Mouse (Mus musculus) kidney, postnatal 0 days (tissue): Measurements from ENCODE around the gene Il13. TPM values are rescaled to one million over a fixed set of nuclear protein-coding genes. Genes with fewer than 3 reads are reported as not detected.

Experiments
- ATAC-seq: fragments of 200-750 bp; cut with Nextera tagmentation; replicated peaks from 2 replicates; pipeline ENCODE4 v1.8.0; 2017; ENCODE audit warnings: low read depth, moderate number of reproducible peaks, moderate TSS enrichment, moderate library complexity; ENCODE audit not compliant: low FRiP score
- DNase-seq: peaks from one replicate; pipeline ENCODE4 v3.0.0-alpha.2; 2016; ENCODE audit warnings: low spot score
- H3K27ac ChIP-seq: fragments of 300-500 bp; sonication (generic); 2 replicates; pipeline ENCODE4 v1.5.1; 2014; ENCODE audit warnings: mild to moderate bottlenecking
- H3K27me3 ChIP-seq: fragments of 300-500 bp; sonication (generic); 2 replicates; pipeline ENCODE4 v1.6.1; 2014; ENCODE audit warnings: low read length, mixed read lengths; ENCODE audit not compliant: insufficient read depth
- H3K36me3 ChIP-seq: fragments of 300-500 bp; sonication (generic); 2 replicates; pipeline ENCODE4 v1.6.1; 2014; ENCODE audit warnings: low read length, mixed read lengths; ENCODE audit not compliant: insufficient read depth
- H3K4me1 ChIP-seq: fragments of 300-500 bp; sonication (generic); replicated peaks from 2 replicates; pipeline ENCODE4 v1.6.1; 2014; ENCODE audit warnings: antibody characterized with exemption, low read length, mixed read lengths; ENCODE audit not compliant: insufficient read depth
- H3K4me2 ChIP-seq: fragments of 300-500 bp; sonication (generic); 2 replicates; pipeline ENCODE4 v1.6.1; 2014; ENCODE audit warnings: mild to moderate bottlenecking, low read length, moderate library complexity, mixed read lengths
- H3K4me3 ChIP-seq: fragments of 300-500 bp; sonication (generic); replicated peaks from 2 replicates; pipeline ENCODE4 v1.5.1; 2014; ENCODE audit warnings: low read depth, low read length
- H3K9ac ChIP-seq: fragments of 300-500 bp; sonication (generic); 2 replicates; pipeline ENCODE4 v1.6.1; 2014; ENCODE audit warnings: low read depth, low read length
- H3K9me3 ChIP-seq: fragments of 300-500 bp; sonication (generic); replicated peaks from 2 replicates; pipeline ENCODE4 v1.6.1; 2016; ENCODE audit warnings: low read length, inconsistent platforms, mixed read lengths
- CTCF ChIP-seq: IDR thresholded peaks from 2 replicates; pipeline ENCODE4 v1.5.1; 2016; ENCODE audit warnings: antibody characterized with exemption, low read depth, mild to moderate bottlenecking, moderate library complexity
- WGBS: fragments of 180-500 bp; shearing (Covaris S2); extraction: QIAGEN DNeasy Blood & Tissue Kit; methylation state at CpG from one replicate; pipeline ENCODE4 v1.1.7; 2014; 5-methylcytosine and 5-hydroxymethylcytosine counted together
- polyA plus RNA-seq: library from polyadenylated mRNA; unstranded; fragments of >200 nt; fragmentation: Nextera tagmentation; extraction: Ambion mirVana; gene quantifications from 2 replicates; pipeline ENCODE4 v1.2.1, GENCODE M21; 2015

Il13 gene
- polyA plus RNA-seq, 1 experiment from 2014 or later = not detected

DNA sequence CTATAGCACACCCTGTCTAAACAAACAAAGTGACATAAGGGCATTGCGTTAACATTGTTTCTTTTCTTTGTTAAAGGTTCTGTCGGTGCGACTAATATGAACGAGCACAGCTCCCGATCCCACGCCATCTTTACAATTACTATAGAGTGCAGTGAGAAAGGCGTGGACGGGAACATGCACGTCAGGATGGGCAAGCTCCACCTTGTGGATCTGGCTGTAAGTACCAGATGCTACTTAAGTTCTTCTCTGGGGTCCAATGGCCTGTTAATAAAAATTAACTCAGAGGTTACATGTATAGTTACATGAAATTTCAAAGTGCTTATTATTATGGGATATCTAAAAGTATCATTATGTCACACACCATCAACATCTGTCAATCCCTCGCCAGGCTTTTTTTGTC lies 51.4 kb downstream of the Il13 start:
- H3K9me3 ChIP-seq = no peaks in the 10 kb centered on the region
- H3K27ac ChIP-seq = no peak overlapping the region
- 80% methylated on average over 10 of the region's 10 CpGs for WGBS
- no peak overlapping the region for H3K9ac ChIP-seq
- DNase-seq = peak; percentile 17
- H3K4me1 ChIP-seq = no peaks in the 10 kb centered on the region
- H3K27me3 ChIP-seq = no peaks in the 10 kb centered on the region
- peak; percentile 37; the same call in 1 of the 2 replicates for TF ChIP-seq CTCF
- H3K4me2 ChIP-seq = no peak overlapping the region
- no peak for ATAC-seq
- H3K4me3 ChIP-seq = no peak overlapping the region
- H3K36me3 ChIP-seq = peaks cover 32% of the 10 kb centered on the region

Other genes starting within 250 kb of the Il13 start
- gene Leap2, start 211.5 kb downstream of the Il13 start, polyA plus RNA-seq = 0.24 and 0.28 TPM in 2 replicates
- gene Uqcrq, start 203.9 kb downstream of the Il13 start, polyA plus RNA-seq = 1,154 and 1,231 TPM in 2 replicates
- 0.57 and 1.0 TPM in 2 replicates for gene Gdf9, start 203.7 kb downstream of the Il13 start, polyA plus RNA-seq
- gene Gm10447, start 177.6 kb downstream of the Il13 start, polyA plus RNA-seq = 0.08 and 0.14 TPM in 2 replicates
- gene Shroom1, start 177.5 kb downstream of the Il13 start, polyA plus RNA-seq = 1.1 and 1.2 TPM in 2 replicates
- gene Gm9837, start 164.2 kb downstream of the Il13 start, polyA plus RNA-seq = not detected in 2 replicates
- not detected in 2 replicates for gene Gm9945, start 154.5 kb downstream of the Il13 start, polyA plus RNA-seq
- 0.26 and 0.39 TPM in 2 replicates for gene Sowaha, start 154.4 kb downstream of the Il13 start, polyA plus RNA-seq
- gene Sept8, start 115.4 kb downstream of the Il13 start, polyA plus RNA-seq = 13.1 and 15.7 TPM in 2 replicates
- gene Kif3a, start 67.3 kb downstream of the Il13 start, polyA plus RNA-seq = 50.6 and 54.6 TPM in 2 replicates
- gene Il4, start 16.0 kb downstream of the Il13 start, polyA plus RNA-seq = 0.78 and 1.1 TPM in 2 replicates
- 21.3 and 21.6 TPM in 2 replicates for gene Rad50, start 72.6 kb upstream of the Il13 start, polyA plus RNA-seq
- not detected in 2 replicates for gene Il5, start 86.1 kb upstream of the Il13 start, polyA plus RNA-seq
- 14.0 and 17.9 TPM in 2 replicates for gene Irf1, start 135.3 kb upstream of the Il13 start, polyA plus RNA-seq
- 0.20 and 0.21 TPM in 2 replicates for gene Gm17334, start 138.5 kb upstream of the Il13 start, polyA plus RNA-seq
- 2.0 and 2.3 TPM in 2 replicates for gene Gm12216, start 224.6 kb upstream of the Il13 start, polyA plus RNA-seq